Mouse (Mus musculus) megakaryocyte, embryonic 14.5 days (primary cell): ENCODE results near the gene Ugt1a6a.

ENCODE experiments used
- FLI1 ChIP-seq: IDR thresholded peaks from 2 replicates; pipeline ENCODE4 v1.6.1; 2012; ENCODE audit warnings: low read length, inconsistent platforms, mixed read lengths
- GATA1 ChIP-seq: IDR thresholded peaks from 3 replicates; pipeline ENCODE4 v1.6.1; 2012; ENCODE audit warnings: mixed read lengths, low read length, inconsistent platforms, borderline replicate concordance

GRCm38 (mm10) chr1:88223591-88223990 is 89.0 kb downstream of the Ugt1a6a start:
- TF ChIP-seq GATA1 = no peak
- no peak for TF ChIP-seq FLI1
